Mouse (Mus musculus) thymus, postnatal 36 days (tissue): Measurements from ENCODE around the gene Slfn14.
"Not testable (repeated sequence)": the region's sequence is repeated elsewhere in the genome, so short reads cannot be mapped to it uniquely, and the experiment has no call there.

Source experiments
- DNase-seq, 2 experiments: peaks; one replicate each; pipeline ENCODE4 v3.0.0; 2022; ENCODE audit warnings: mixed read lengths in 2 of 2

Gene Slfn14

DNA sequence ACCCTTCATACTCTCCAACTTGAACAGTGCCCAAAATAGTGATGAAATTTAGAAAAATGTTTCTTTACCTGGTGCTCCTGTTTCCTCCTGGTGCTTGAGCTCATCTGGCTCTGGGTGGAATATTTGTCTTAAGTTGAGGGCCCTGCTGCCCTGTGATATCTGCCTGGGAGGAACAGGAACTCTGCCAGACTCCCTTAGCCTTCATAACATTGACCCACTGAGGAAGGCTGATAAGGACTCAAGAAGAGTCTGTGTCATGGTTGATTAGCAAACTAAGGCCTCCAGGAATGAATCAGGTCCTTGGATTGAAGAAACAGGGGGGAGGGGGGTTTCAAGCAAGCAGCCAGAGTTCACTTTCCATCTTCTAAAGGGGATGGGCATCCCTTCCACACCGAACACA is at the start of gene Slfn14:
Slfn14 (minus strand) TSS at position 161 of the 400 bp plus-strand sequence.
- DNase-seq, result no peak

DNA sequence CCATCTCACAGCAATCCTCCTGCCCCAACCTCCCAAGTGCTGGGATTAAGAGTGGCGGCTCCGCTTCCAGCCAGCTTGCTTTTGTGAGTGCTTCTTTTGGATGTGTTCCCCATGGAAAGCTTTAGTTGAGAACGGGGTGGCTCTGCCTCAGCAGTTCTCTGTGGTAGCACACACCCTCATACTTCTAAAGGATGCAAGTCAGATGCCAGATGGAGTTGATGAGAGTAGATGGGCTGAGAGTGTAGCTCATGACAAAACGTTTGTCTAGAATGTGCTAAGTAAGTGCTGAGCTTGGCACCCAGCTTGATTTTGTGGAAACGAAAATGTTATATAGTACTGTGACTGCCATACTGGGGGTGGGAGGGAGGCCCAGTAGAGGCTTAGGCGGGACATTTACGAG is 49.3 kb upstream of the Slfn14 start:
- no peak for DNase-seq

DNA sequence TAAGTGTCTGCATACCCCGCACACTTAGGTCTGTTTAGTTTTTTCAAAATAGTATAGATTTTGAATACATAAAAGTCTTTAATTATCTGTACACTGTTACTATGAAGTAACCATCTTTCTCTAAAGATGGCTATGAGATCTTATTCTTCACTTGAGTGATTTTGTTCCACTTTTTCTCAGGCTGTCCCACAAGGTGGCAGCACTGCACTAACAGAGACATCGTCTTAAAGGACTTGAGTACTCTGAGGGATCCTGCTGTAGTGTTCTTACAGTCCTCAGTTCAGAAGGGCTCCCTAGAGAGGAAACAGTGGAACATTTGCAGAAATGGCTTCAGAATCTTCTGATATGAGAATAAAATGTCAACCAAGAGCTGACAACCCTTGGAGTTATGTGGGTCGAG is 40.9 kb upstream of the Slfn14 start:
- peak; percentile 45 to 49 for DNase-seq

DNA sequence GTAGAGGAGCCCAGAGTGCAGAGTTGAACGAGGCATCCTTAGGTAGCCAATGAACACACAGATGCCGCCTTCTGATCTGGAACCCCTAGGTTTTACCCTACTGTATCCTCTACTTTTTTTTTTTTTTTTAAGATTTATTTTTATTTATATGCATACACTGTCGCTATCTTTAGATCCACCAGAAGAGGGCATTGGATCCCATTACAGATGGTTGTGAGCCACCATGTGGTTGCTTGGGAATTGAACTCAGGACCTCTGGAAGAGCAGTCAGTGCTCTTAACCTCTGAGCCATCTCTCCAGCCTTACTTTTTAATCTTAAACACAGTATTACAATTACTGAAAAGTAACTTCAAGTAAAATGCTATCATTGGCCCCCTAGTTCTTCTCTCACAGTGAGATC is 40.2 kb upstream of the Slfn14 start:
- DNase-seq, result not testable (repeated sequence)

DNA sequence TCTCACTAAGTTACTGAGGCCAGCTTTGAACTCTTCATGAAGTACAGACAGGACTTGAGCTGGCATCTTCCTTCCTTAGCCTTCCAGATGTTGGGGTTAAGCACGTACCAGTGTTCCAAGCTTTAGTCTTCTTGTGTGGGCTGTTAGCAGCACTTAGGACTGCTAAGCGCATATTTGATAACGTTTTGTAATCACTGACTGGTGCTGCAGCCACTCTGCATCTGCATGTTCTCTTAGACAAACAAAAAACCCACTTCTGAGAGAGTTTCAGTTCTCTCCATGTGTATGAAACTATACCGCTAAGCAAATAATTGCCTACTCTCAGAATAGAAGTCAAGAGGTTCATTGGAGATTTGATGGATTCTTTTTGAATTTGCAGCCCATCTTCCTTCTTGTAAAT is 32.5 kb upstream of the Slfn14 start:
- no peak for DNase-seq

DNA sequence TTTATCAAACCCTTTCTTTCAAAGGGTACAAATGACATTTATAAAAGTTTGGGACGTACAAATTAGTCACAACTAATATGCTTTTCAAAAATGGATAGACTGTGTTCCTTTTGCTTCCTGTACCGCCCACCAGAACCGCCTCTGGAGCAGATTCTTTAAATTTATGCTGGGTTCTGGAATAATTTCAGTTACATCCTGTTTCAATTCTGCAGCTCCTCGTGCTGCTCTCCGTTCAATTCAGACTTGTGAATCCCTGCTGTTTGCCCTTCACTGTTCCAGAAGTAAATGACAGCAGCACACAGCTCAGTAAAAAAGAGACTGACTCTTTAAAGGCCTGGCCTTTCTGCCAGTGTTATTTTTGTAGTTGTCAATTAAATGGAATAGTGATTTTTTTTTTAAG is 25.9 kb upstream of the Slfn14 start:
- DNase-seq, result no peak

DNA sequence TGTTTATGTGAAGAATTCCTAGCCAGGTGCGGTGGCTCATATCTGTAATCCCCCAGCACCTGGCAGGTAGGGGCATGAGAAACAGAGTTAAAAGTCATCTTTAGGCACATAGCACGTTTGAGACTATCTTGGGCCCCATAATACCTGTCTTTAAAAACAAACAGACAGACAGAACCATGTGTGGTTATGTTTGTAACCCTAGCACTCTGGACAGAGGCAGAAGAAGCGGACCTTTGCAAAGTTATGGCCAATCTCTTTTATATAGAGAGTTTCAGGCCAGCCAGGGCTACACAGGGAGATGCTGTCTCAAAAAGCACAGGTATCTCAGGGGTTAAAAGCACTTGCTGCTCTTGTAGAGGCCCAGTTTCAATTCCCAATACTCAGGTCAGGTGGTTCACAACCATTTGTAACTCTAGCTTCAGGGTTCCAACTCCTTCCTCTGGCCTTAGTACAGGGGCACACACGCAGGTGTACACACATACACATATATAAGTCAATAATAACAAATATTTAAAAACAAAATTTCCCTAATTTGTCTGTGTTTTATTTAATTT is 20.3 kb upstream of the Slfn14 start:
- no peak for DNase-seq

DNA sequence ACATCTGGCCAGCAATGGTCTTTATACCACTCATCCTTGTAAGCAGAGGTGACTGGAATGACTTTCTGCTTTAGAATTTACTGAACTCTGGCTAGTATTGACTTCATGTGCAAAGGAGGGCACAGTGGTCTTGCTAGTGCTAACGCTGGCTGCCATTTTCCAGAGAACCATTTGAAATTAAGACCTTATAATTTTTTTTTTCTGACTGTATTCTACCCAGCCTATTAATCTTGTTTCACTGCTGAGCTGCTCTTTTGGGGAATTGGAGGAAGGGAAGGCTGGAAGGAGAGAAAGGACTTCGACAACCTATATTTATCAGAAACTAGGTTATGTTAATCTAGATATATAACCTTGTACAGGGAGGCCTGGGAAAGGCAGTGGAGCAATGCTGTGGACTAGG is 18.0 kb upstream of the Slfn14 start:
- DNase-seq, result no peak

DNA sequence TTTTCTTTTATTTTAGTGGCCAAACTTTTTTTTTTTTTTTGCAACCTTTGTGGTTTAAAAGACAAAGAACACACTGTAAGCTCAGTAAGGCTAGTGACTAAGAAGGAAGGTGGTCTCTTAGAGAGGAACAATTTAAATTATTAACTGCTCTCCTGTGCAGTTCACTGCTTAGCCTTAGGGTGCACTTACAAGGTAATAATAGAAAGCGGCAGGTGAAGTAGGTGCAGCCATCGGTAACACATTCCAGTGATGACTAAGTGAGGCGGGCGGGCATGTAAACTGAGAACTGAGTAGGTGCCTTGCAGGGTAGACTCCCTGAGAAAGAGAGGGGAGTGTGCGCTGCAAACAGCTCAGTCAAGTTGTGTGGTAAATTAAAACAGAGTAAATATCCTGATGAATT is 17.2 kb upstream of the Slfn14 start:
- DNase-seq, result no peak

DNA sequence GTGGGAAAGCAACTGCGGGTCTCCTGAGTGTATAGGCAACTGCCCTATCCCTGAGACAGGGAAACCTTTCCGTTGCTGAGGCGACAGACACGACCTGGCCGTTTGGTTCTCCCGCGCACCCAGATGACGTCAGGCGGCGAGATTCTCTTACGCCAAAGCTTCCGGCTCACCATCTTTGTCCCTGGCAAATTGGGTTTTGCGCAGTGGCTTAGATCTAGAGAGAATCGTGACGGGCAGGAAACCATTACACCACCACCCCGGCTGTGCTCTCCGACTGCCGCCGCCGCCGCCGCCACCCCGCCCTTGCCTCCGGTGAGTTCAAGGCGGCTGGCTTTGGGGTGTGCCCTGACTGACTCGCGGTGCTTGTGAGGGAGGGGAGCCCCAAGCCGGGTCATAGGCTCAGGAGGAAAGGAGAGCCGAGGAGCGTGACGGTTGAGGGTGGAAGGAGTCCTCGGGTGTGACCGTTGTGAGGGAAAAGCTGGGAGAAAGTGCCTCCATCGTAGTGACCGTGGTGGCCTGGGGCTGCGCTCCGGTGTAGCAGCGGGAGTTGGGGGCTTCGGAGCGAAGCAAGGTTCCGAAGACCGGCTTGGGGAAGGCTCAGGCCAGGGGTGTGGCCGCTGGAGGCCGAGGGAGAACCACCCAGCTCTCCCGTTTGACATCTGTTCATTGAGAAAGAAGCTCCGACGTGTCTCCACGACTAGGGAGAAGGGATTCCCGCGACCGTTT is 16.2 kb upstream of the Slfn14 start, which contains the start of gene Pex12:
Pex12 (minus strand) TSS at position 61 of the 726 bp plus-strand sequence.
- peak; percentile 93 for DNase-seq

DNA sequence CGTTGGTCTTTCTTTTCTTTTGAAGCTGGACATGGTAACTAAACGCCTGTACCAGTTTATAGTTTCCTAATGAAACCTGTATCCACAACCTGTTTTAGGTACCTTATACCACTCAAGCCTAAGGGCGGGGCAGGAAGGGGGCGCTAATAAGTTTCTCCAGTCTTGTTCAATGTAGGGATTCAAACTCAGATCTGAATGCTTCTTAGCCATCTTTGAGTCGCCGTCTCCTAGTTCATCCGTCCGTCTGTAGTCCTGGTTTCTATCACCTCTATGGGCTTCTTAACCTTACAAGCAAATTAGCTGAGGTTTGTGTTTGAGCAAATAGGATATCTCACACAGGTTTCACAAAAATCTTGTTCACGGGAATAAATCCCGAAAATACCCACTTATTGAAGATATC is 15.6 kb upstream of the Slfn14 start:
- peak in 1 of 2 experiments; percentile 53 for DNase-seq

DNA sequence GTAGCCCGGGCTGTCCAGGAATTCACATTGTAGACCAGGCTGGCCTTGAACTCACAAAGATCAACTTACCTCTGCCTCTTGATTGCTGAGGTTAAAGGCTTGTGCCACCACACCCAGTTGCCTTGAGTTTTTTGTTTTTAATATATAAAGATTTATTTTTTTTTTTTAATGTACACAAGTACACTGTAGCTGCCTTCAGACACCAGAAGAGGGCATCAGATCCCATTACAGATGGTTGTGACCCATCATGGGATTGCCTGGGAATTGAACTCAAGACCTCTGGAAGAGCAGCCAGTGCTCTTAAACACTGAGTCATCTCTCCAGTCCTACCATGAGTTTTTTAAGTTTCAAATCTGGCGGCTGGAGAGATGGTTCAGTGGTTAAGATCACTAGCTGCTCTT is 14.9 kb upstream of the Slfn14 start:
- no peak for DNase-seq

DNA sequence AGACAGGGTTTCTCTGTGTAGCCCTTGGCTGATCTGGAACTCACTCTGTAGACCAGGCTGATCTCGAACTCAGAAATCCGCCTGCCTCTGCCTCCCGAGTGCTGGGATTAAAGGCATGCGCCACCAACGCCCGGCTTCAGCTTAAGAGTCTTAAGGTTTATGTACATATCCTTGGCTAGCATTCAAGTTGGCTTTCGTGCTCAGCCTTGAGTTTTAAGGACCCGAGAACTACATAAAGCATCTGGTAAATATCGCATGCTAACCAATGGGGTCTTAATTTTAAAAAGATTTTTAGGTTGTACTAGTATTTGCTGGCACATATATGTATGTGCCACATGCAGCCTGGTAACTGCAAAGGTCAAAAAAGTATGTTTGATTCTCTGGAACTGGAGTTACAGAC is 13.2 kb upstream of the Slfn14 start:
- DNase-seq, result no peak

DNA sequence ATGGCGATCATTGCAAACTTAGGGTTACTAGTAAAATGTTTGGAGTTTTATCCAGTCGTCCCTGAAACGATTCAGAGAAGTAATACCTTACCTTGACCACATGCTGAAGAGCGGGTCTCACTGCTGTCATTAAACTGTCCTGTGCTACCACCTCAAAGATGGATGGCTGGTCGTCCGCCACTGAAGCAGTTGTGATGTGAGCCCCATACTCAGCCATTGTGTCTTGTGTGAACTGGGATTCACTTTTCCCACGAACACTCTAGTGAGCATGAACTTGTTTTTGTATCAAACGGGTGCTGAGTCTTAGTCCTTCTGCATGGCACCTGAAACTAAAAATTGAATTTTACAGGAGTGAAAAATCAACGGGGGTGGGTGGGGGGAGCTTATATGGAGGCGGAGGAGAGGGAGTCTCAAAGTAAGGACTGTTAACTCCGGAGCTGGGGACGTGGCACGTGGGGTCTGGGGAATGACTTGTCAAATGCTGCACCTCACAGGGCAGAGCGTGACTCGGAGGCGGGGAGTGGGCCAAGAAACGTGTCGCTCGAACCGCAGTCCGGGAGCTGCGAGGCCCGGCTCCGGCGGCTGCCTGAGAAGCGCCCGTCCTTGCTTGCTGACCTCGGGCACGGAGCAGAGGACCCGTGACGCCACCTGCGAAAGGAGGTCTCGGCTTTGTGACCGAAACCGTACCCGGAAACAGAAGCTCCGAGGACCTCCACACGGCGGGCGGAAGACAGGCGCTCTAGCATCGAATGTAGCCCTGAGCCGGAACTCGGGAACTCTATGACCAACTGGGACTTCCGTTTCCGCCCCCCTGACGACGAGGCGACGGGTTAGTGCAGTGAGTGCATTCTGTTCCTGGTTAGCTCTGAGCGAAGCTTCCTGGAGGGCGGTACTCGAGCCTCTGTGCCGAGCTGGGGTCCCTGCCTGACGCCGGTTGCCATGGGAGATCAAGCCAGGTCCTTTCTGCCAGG is 12.0 kb upstream of the Slfn14 start, which contains the start of gene Ap2b1:
Ap2b1 (plus strand) TSS at position 800 of the 971 bp plus-strand sequence.
- peak; percentile 93 to 96 for DNase-seq

DNA sequence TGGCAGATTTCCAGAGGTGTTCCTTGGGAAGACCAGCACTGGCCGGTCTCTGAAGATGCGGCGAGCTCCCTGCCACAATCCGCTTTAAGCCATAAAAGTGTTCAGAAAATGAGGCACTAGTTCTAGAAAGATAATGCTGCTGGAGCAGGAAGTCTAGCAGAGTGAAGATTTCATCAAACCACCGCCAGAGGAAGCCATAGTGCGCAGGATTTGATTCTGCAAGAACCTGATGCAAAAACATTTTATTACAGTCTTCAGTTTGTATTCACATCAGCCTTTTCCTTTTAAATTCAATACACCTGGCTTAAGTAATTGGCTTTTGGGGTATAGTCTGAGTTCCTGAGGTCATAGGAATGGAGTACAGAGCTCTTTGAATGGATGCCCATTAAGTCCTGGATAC is 11.3 kb upstream of the Slfn14 start:
- peak in 1 of 2 experiments; percentile 9 for DNase-seq

DNA sequence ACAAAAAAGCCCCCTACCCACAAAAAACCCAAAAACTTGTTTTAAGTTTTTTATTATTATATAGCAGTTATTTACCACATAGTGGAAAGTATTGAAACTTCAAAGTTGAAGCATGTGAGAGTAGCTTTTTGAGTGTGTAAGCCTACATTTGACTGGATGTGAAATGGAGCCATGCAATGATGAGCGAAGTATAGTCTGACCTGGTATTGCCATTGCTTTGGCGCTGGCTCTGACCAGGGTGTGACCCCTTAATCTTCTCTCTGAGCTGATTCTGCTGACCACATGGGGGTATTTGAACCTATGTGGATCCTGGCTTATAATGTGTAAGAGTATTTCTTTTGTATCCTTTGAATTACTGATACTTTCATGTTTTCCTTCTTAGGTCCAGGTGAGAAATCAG is 7.6 kb upstream of the Slfn14 start:
- DNase-seq, result no peak

DNA sequence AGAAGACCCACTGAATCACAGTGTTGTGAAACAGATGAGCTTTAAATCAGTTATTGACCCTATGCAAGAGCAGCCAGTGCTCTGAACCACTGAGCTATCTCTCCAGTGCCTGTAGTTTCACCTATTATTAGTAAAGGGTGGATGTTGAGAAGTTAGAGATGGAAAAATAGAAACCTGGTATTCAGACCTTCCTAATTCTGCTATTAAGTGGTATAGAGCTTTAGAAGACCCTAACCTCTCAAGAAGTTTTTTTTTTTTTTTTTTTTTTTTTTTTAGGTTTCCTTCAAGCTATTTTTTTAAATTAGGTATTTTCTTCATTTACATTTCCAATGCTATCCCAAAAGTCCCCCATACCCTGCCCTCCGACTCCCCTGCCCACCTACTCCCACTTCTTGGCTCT is 6.7 kb upstream of the Slfn14 start:
- no peak for DNase-seq

DNA sequence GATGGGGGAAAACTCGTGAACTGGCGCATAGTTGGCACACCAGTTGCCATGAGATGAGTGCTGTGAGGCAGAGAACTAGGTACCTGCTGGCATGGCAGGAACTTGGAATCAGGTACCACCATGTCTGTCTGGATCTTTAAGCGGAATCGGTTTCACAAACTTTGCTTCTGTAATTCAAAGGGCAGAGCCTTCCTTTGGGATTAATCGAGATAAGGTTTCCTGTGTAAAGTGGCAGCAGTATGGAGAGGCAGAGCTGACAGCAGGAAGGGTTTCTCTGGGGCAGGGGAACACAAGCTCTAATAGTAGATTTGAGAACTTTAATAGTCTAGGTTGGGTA is 5.7 kb upstream of the Slfn14 start:
- DNase-seq, result no peak

DNA sequence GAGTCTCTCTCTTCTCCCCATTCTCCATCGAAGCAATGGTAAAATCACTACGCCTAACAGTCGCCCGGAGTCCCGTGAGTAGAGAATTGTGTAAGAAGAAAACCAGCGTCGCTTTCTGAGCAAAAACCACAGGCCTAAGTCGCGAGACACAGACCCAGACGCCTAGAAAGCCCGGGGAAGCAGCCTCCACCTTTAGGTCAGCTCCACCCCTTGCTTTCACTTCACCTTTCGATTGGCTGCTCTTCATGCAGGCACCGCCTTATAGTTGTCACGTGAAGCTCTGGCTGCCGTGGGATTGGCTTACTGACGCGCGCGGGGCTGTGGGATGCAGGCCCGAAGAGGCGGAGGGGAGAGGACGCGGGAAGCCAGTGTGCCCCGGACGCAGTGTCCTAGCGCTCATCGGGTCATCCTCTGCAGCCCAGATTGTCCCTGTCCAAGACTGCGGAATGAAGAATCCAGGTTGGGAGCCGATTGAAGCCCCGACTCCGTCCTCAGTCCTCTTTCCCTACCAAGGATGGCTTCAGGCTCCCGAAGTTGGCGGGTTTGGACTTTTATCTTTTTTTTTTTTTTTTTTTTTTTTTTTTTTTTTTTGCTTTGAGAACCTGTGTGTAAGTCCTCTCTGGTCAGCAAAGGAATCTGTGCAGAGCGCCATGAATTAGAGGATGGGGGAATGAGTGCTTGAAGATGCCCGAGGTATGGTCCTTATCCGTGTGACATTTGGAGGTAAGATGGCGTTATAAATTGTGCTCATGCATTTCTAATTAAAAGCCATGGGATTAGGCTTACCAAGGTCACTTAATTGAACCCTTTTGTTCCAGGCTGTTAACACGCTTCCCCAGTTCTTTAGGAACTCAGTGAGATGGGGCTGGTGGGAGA is 5.1 kb upstream of the Slfn14 start:
- DNase-seq, result peak; percentile 91 to 95

DNA sequence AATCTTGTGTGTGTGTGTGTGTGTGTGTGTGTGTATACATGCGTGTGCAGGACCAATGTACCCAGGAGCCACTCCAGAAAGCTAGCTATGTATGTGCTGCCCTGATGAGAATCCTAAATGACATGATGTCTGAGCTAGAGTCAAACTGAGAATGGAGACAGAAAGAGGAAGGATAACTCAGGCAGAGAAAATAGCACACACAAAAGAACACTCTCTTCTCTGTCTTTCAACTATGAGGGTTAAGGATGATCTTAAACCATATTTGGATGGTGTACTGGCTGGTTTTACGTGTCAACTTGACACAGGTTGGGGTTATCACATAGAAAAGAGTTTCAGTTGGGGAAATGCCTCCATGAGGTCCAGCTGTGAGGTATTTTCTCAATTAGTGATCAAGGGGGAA is 3.1 kb upstream of the Slfn14 start:
- no peak for DNase-seq

DNA sequence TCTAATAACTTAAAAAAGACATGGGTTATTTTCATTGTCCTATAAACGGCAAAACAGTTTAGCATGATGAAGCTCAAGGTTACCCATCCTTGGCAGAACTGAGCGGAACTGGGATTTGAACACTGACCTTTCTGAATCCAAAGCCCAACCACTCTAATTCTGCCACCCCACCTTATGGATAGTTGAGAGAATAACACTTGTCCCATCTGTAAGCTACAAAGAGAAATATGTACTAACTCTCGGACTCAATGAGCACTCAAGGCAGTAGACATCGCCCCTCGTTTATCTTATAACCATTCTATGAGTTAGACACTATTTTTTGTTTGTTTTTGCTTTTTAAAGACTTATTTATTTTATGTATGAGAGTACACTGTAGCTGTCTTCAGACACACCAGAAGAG is 2.5 kb upstream of the Slfn14 start:
- DNase-seq, result no peak

DNA sequence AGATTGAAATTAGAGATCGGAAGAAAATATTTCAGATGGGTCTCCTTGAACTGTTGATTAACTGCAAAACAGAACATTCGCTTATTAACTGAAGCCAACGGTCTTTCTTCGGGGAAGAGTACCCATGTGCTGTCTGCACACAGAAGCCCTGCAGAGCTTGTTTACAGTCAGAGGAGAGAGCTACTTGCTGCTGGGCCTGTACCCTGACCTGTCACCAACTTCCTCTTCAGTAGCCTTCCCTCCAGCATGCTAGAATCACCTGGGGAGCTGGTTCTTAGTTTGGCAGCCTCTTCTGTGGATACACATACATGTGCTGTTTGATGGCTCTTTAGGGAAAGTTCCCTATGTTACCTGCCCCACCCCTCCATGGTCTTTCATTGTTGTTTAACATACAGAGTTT is 899 bp downstream of the Slfn14 start:
- no peak for DNase-seq

DNA sequence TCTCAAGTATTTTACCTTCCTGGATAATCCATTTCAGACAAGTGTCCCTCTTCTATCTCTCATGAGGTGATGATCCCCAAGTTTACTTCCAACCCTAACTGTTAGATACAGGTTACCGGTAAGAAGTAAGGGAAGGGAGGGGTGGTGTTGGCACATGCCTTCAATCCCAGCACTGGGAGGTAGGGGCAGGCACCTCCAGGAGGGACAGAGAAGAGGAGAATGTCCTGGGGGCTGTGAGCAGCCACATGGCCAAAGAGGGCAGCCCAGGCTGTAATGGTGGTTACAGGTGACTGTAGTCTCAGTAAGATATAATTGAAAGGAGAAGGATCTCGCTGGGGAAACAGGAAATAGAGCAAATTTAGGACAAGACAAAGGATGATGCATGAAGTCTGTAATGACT is 4.4 kb downstream of the Slfn14 start:
- no peak for DNase-seq
